Mouse (Mus musculus): ENCODE measurements around the gene Fam71e1. TPM values are rescaled to one million over a fixed set of nuclear protein-coding genes. Genes with fewer than 3 reads are reported as not detected.

The Fam71e1 gene
- polyA plus RNA-seq, 1 experiment from 2014 or later, result 30.1 TPM

DNA sequence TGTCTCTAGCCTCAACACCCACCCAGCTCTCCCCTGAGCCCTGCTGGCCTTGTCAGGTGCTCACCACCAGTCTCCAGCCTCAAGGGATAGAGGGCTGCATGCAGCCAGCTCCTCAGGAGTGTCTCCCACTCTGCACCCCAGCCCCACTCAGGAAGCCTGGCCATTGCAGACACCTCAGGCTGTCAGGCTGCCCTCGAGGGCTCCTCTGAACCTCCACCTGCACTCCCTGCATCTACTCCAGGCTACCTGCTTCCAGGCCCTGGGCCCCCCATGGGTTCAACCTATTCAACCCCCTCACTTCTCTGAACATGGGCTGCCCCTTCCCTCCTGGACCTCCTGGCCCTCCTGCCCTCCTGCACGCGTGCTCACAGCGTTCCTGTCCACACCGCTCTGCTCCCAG, 5.0 kb upstream of the Fam71e1 start:
- H3K27ac ChIP-seq, result no peak overlapping the region
- peaks cover 61% of the 10 kb centered on the region for H3K36me3 ChIP-seq (ENCODE audit: poor library complexity, severe bottlenecking)
- no peak for ATAC-seq

DNA sequence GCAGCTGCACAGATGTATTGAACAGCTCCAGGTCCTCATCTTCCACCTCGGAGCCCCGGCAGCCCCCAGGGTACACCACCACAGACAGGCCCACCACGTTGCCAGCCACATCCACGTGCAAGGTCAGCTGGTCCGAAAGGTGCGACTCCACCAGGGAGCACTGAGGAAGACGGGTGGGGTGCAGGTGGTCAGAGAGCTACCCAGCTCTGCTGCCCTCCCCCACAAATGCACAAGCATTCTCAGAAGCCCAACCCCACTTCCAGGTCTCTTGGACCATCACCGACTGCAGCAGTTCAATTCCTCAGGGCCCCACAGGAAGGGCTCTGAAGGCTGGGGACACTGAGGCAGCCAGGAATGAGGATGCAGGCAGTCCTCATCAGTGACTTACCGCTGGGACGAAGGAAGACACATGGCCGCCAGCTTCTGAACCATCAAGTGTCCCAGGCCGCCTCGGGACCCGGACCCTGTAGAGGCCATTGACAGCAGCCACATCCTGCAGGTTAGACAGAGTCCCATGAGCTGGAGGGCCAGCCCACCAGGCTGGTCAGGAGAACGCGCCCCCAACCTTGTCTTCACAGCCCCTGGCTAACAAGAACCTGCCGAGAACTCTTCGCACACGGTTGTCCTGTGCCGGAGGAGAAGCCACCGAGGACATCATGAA, 4.1 kb upstream of the Fam71e1 start:
- 95% methylated on average over 21 of the region's 21 CpGs for WGBS
- Histone ChIP-seq H3K4me3 (no peak overlapping the region), H3K4me1 (peaks cover 27% of the 10 kb centered on the region), H3K27me3 (no peaks in the 10 kb centered on the region), H3K27ac (no peak overlapping the region), H3K9ac (peak overlapping the region; percentile 37; the same call in 1 of the 2 replicates), H3K36me3 (ENCODE audit: poor library complexity, severe bottlenecking) (peaks cover 61% of the 10 kb centered on the region), H3K9me3 (replicated peaks) (no peaks in the 10 kb centered on the region), H3K4me2 (no peak overlapping the region)
- ATAC-seq, result no peak

More for the DNA sequence above, 5.0 kb upstream of the Fam71e1 start:
- no peak overlapping the region for H3K4me3 ChIP-seq
- no peak overlapping the region for H3K9ac ChIP-seq
- H3K27me3 ChIP-seq, result no peaks in the 10 kb centered on the region
- no peaks in the 10 kb centered on the region for H3K9me3 ChIP-seq (replicated peaks)
- H3K4me2 ChIP-seq, result no peak overlapping the region
- WGBS, result 96% methylated on average over 5 of the region's 5 CpGs
- peaks cover 24% of the 10 kb centered on the region for H3K4me1 ChIP-seq

DNA sequence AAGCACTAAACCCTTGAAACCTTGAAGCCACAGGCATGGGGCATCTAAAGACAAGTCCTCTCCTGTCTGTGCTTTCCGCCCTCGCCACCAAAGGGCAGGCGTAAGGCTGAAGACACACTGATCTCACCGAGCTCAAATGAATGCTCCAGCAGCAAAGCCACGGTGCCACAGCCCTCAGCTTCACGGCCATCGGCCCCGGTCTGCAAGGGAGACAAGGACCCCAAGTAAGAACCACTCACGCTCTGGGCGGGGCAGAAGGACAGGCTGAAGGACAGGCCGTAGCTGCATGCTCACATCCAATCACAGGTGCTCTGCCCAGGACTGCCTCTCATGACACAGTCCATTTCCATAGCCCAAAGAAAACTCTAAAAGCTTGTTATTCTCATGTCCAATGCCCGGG, 1.7 kb upstream of the Fam71e1 start:
- no peak for ATAC-seq
- peak overlapping the region; percentile 93; the same call in 1 of the 2 replicates for H3K9ac ChIP-seq
- H3K4me1 ChIP-seq, result peaks cover 32% of the 10 kb centered on the region
- H3K36me3 ChIP-seq (ENCODE audit: poor library complexity, severe bottlenecking), result peaks cover 46% of the 10 kb centered on the region
- WGBS, result 93% methylated on average over 12 of the region's 12 CpGs
- no peak overlapping the region for H3K27ac ChIP-seq
- H3K4me2 ChIP-seq, result peak overlapping the region; percentile 83
- no peaks in the 10 kb centered on the region for H3K27me3 ChIP-seq
- 0 out of 2 replicates have a peak overlapping the region, but pooled peaks have one; percentile 80 for H3K4me3 ChIP-seq
- no peaks in the 10 kb centered on the region for H3K9me3 ChIP-seq (replicated peaks)

DNA sequence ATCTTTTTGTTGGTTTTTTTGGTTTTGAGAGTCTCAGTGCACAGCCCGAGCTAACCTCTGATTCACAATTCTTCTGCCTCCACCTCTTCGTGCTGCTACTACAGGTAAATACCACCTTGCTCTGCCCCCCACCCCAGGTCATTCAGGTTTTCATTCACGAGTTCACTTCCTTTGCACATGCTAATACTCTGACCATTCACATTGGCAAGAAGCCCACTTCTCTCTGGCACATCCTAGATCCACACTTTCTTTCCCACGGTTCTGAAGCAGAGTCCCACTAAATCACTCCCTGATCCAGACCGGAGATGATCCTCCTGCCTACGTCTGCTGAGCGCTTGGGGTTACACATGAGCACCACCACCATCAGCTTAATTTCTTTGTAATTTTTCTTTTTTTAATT, 1.3 kb upstream of the Fam71e1 start:
- H3K27me3 ChIP-seq, result no peaks in the 10 kb centered on the region
- WGBS, result 86% methylated on average over 7 of the region's 7 CpGs
- peaks cover 42% of the 10 kb centered on the region for H3K36me3 ChIP-seq (ENCODE audit: poor library complexity, severe bottlenecking)
- H3K4me1 ChIP-seq, result peaks cover 32% of the 10 kb centered on the region
- H3K4me2 ChIP-seq, result peak overlapping the region; percentile 83
- H3K9me3 ChIP-seq (replicated peaks), result no peaks in the 10 kb centered on the region
- H3K4me3 ChIP-seq, result peak overlapping the region; percentile 80
- H3K27ac ChIP-seq, result no peak overlapping the region
- ATAC-seq, result no peak
- peak overlapping the region; percentile 93 for H3K9ac ChIP-seq

DNA sequence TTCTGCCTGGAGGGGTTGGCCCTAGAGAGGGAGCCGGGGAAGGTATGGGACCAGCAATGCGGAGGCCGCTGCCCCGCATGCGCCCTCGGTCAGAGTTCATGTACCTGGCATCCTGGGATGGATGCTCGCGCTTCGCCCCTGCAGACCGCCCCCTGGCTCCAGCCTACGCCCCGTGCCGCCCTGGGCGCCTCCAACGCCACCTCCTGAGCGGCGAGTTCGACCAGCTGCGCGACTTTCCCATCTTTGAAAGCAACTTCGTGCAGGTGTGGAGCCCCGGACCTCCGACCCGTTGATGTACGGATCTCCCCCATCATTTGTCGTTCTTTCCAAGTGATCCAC, 359 bp downstream of the Fam71e1 start:
- peak overlapping the region; percentile 93 for H3K9ac ChIP-seq
- no peaks in the 10 kb centered on the region for H3K27me3 ChIP-seq
- peak overlapping the region; percentile 80 for H3K4me3 ChIP-seq
- WGBS, result under 1% methylated on average over 26 of the region's 26 CpGs
- ATAC-seq, result no peak
- H3K27ac ChIP-seq, result peak overlapping the region; percentile 95
- peak overlapping the region; percentile 83 for H3K4me2 ChIP-seq
- H3K9me3 ChIP-seq (replicated peaks), result no peaks in the 10 kb centered on the region
- H3K4me1 ChIP-seq, result peaks cover 32% of the 10 kb centered on the region
- H3K36me3 ChIP-seq (ENCODE audit: poor library complexity, severe bottlenecking), result peaks cover 25% of the 10 kb centered on the region

DNA sequence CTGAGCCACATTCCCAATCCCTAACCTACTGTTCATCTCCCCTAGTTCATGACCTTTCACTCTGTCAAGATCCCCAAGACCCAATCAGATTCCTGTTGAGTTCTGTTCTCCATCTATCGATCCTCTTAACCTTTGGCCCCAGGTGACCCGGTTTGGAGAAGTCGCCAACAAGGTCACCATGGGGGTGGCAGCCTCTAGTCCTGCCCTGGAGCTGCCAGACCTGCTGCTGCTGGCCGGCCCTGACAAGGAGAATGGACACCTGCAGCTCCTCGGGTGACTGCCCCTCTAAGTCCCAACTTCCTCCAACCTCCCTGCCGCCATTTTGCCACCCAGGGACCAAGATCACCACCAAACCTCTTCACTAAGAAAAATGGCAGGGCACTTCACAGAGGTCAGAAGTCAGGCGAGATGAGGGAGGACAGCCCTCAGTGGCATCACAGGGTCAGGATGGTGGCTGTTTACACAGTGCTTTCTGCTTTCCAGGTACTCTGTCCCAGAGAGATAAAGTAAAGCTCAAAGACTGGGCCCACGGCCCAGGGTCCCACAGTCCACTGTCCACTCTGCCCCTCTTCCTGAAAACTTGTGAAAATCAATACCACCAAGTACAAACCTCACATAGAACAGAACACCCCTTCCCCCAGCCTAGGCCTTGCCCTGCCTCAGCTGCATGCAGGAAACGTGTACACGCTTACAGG, 1.1 kb downstream of the Fam71e1 start:
- 88% methylated on average over 10 of the region's 10 CpGs for WGBS
- peaks cover 18% of the 10 kb centered on the region for H3K36me3 ChIP-seq (ENCODE audit: poor library complexity, severe bottlenecking)
- no peak overlapping the region for H3K27ac ChIP-seq
- H3K4me3 ChIP-seq, result peak overlapping the region; percentile 80
- no peak for ATAC-seq
- peak overlapping the region; percentile 83 for H3K4me2 ChIP-seq
- no peaks in the 10 kb centered on the region for H3K27me3 ChIP-seq
- peaks cover 32% of the 10 kb centered on the region for H3K4me1 ChIP-seq
- H3K9me3 ChIP-seq (replicated peaks), result no peaks in the 10 kb centered on the region
- H3K9ac ChIP-seq, result peak overlapping the region; percentile 93

DNA sequence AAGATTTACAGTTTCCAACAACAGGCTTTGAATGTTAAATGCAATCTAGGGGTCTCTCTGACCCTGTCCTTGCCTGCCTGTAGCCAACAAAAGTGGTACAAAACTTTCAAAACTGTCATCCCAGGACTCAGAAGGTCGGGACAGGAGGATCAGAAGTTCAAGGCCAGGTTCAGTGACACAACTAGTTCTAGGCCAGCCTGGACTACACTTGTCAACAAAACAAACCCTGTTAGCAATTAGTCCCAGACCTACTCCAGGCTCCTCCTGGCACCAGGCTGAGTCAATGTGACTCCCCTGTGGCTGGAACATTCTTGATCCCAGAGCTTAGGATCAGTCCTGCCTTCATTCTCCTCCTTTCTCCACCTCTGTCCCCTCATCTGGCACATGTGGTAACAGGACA, 2.5 kb downstream of the Fam71e1 start:
- Histone ChIP-seq H3K9ac (no peak overlapping the region), H3K36me3 (ENCODE audit: poor library complexity, severe bottlenecking) (peaks cover 4% of the 10 kb centered on the region; the same call in 1 of the 2 replicates), H3K27ac (no peak overlapping the region), H3K9me3 (replicated peaks) (no peaks in the 10 kb centered on the region), H3K4me2 (no peak overlapping the region), H3K4me3 (no peak overlapping the region), H3K27me3 (no peaks in the 10 kb centered on the region), H3K4me1 (peaks cover 29% of the 10 kb centered on the region)
- ATAC-seq, result no peak
- 72% methylated on average over 1 of the region's 1 CpGs for WGBS

DNA sequence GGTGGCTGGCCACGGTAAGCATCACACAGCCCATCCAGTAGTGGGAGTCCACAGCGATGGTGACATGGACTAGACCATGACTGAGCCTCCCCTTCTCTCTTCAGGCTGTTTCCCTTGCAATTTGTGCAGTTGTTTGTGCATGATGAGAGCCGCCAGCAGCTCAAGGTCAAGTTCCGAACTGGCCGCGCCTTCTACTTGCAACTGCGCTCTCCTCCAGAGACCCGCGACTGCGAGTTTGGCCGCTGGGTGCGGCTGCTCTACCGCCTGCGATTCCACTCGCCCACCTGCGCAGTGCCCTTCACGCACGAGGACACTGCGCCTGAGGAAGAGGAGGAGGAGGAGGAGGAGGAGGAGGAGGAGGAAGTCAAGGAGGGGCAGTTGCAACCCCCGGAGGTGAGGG, 3.7 kb downstream of the Fam71e1 start:
- no peaks in the 10 kb centered on the region for H3K27me3 ChIP-seq
- H3K4me1 ChIP-seq, result peaks cover 19% of the 10 kb centered on the region
- no peak overlapping the region for H3K27ac ChIP-seq
- no peak for ATAC-seq
- H3K4me2 ChIP-seq, result no peak overlapping the region
- WGBS, result 62% methylated on average over 20 of the region's 20 CpGs
- H3K36me3 ChIP-seq (ENCODE audit: poor library complexity, severe bottlenecking), result no peaks in the 10 kb centered on the region
- H3K9ac ChIP-seq, result no peak overlapping the region
- no peak overlapping the region for H3K4me3 ChIP-seq
- no peaks in the 10 kb centered on the region for H3K9me3 ChIP-seq (replicated peaks)

DNA sequence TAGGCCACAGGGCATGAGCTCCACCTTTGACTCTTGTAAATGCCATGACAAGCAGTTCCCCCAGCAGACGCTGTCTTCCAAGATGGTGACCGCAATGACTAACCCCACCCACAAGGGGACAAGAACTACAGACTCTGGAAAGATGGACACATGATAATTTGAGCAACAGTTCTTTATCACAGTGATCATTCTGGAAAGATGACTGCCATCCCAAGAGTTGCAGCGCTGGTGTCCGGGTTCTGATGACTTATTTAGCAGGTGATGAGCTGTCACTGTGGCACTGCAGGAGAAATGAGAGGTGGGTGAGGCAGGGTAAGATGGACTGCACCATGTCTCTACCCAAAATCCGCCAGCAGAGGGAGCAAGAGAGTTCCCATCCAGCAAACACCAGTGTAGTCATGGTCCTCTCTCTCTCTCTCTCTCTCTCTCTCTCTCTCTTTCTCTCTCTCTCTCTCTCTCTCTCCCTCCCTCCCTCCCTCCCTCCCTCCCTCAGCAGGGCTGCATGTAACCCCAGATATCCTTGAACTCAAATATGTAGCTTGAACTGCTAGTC, 5.3 kb downstream of the Fam71e1 start:
- peak; percentile 60; the same call in 1 of the 2 replicates for ATAC-seq
- 39% methylated on average over 5 of the region's 5 CpGs for WGBS
- no peak overlapping the region for H3K27ac ChIP-seq
- H3K9me3 ChIP-seq (replicated peaks), result no peaks in the 10 kb centered on the region
- peaks cover 11% of the 10 kb centered on the region for H3K4me1 ChIP-seq
- 0 out of 2 replicates have a peak overlapping the region, but pooled peaks have one; percentile 1 for H3K9ac ChIP-seq
- H3K4me2 ChIP-seq, result no peak overlapping the region
- no peaks in the 10 kb centered on the region for H3K36me3 ChIP-seq (ENCODE audit: poor library complexity, severe bottlenecking)
- H3K4me3 ChIP-seq, result no peak overlapping the region
- H3K27me3 ChIP-seq, result no peaks in the 10 kb centered on the region

DNA sequence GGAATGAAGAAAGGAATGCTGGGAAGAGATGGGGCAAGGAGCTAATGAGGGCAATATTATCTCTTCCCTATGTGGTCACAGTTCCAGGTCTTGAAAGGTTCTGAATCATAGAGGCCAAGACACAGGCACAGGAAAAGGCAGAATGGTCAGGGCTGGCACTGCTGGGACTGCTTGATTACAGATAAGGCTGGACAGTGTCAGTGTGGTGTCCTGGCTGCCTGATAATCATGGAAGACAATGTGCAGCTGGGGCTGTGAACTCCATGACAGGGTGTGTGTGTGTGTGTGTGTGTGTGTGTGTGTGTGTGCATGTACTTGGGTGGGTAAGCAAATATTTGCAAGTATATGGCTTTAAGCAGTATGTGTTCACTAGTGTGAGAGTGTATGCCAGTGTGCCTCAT, 11.1 kb downstream of the Fam71e1 start:
- Histone ChIP-seq H3K4me2 (no peak overlapping the region), H3K9me3 (replicated peaks) (0 out of 2 replicates have a peak, but pooled peaks cover under 1% of the 10 kb centered on the region), H3K4me1 (no peaks in the 10 kb centered on the region), H3K9ac (no peak overlapping the region), H3K4me3 (no peak overlapping the region), H3K36me3 (ENCODE audit: poor library complexity, severe bottlenecking) (no peaks in the 10 kb centered on the region), H3K27ac (no peak overlapping the region), H3K27me3 (peaks cover 21% of the 10 kb centered on the region; the same call in 1 of the 2 replicates)
- no peak for ATAC-seq

DNA sequence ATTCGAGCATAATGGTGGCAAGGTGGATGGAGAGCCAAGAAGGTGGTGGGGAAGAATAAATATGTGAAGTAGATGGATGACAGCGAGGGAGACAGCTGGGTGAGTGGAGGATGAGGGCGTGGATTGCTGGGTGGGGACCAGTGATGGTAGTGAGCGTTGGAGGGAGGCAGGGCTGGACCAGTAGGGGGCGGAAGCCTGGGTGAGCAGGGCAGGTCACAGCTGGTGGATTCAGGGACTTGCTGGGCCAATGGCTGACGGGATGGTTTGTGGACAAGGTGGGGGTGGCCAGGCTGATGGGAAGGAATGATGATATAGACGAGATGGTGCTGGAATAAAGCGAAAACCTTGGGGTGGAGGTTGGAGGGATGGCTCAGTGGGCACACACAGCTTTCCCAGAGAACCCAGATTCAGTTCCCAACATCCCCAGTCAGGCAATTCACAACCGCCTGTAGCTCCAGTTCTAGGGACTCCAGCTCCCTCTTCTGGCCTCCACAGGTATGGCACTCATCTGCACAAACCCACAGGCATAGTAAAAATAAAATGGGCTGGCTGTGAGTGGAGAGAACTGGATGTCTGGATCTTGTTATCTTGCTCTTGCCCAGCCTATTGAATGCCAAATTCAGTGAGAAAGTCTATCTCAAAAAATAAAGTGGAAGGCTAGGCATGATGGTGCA, 23.0 kb downstream of the Fam71e1 start:
- Histone ChIP-seq H3K9ac (no peak overlapping the region), H3K4me1 (peaks cover 4% of the 10 kb centered on the region), H3K27ac (no peak overlapping the region), H3K4me3 (no peak overlapping the region), H3K27me3 (peaks cover 43% of the 10 kb centered on the region), H3K36me3 (ENCODE audit: poor library complexity, severe bottlenecking) (no peaks in the 10 kb centered on the region), H3K9me3 (replicated peaks) (no peaks in the 10 kb centered on the region), H3K4me2 (no peak overlapping the region)
- no peak for ATAC-seq
- WGBS, result 75% methylated on average over 9 of the region's 9 CpGs

DNA sequence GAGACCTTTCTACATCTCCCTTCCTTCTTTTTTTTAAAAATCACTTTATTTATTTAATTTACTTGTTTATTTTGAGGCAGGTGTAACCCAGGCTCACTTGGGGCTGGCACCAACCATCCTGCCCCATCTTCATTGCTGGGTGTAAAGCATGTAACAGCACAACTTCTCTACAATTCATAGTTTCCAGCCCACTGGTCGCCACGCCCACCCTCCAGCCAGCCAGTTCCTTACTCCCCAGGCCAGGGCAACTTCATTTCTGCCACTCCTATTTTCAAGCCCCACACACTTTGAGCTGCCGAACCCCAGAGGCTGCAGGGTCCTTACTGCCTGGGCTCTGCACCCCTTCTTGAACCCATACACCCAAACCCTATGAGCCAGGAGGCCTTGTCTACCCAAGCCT, 24.6 kb downstream of the Fam71e1 start:
- no peaks in the 10 kb centered on the region for H3K9me3 ChIP-seq (replicated peaks)
- no peak overlapping the region for H3K4me3 ChIP-seq
- no peak overlapping the region for H3K9ac ChIP-seq
- H3K4me1 ChIP-seq, result peaks cover 15% of the 10 kb centered on the region
- H3K4me2 ChIP-seq, result no peak overlapping the region
- peaks cover 54% of the 10 kb centered on the region for H3K27me3 ChIP-seq
- ATAC-seq, result no peak
- whole genome bisulfite sequencing, result 69% methylated on average over 3 of the region's 3 CpGs
- H3K27ac ChIP-seq, result no peak overlapping the region
- H3K36me3 ChIP-seq (ENCODE audit: poor library complexity, severe bottlenecking), result no peaks in the 10 kb centered on the region

Measured in forebrain, embryonic 13.5 days (tissue).